Mouse (Mus musculus): ENCODE results near the gene Synm.
A peak's percentile ranks its signal among the peaks of the same experiment; 100 is the strongest.

DNA sequence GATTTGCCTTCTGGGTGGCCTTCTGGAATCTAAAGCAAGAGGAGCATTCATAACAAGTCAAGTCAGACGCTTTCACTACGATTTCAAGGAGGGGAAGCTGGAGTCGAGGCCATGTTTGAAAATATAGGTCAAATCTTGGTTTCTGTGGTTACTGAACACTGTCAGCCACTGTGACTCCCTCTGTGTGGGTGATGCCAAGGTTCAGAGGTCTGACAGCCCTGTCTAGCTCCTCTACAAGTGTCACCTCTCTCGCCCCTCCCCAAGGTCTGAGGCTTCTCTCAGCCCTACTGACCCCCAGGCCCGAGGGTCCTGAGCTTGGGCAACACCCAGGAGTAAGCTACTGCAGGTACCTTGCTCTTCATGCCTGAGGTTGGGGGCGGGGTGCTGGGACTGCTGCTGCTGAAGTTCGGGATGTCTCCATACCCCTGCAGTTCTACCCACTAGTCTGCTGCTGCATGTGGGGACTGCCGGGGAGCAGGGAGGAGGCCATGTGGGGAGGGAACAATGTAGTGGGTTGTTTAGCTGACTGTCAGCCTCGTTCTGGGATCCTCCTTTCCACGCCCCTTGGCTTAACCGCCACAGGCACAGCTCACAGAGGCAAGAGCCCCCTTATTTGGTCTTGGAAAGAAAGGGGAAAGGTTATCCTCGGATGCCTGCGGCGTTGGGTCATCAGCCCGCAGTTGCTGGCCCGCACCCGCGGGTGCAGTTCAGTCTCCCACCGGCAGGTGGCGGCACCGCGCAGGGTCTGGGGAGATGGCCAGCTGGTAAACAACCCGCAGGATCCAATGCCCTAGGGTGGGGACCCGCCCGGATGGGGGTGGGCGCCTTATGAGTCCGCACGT lies 43.7 kb upstream of the Synm start:
- TF ChIP-seq CTCF (IDR thresholded peaks at IDR 0.05; ENCODE audit: extremely low read depth, insufficient read length, insufficient replicate concordance, low read depth, low read length) (peak; percentile 81; the same call in 1 of the 2 replicates), POLR2A (IDR thresholded peaks at IDR 0.05; ENCODE audit: low read depth, low read length) (0 out of 2 replicates have a peak, but pooled peaks have one; percentile 22)
